Mouse (Mus musculus) 416B (cell line): ENCODE data around the gene Arg2.

Experiments used
- DNase-seq: peaks from one replicate; pipeline ENCODE4 v3.0.0; 2011; ENCODE audit warnings: low read depth

Gene Arg2

DNA sequence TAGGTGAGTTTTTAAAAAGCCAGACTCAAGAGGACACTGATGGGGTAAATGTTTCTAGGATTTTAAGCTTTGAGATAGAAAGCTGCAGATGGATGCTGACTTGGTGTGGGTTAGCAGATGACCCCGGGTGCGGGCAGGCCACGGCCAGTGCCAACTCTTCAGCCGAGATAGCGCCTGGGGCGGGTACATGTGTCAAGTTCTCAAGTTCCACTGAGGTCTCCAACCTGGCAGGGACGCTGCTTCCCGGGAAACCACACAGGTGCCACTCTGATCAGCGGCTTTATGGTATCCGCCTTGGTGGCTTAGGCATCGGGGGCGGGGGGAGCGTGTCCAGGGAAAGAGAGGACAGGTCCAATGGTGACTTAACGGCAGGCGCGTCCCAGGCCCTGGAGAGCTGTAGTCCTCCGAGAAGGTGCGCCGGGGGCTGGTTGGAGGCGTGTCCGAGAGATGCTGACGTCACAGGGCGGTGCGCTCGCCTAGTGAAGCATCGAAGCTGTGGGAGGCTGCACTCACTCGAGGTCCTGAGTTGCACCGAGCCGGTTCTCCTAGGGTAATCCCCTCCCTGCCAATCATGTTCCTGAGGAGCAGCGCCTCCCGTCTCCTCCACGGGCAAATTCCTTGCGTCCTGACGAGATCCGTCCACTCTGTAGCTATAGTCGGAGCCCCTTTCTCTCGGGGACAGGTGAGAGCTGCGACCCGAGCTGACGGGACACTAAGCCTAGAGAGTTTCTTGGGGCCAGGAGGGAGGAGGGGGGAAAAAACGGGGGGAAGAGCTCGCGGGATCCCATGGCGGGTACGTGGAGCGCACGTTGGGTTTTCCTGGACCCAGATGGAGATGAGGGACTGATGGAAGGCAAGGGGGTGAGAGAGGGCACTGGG lies at the start of gene Arg2:
Arg2 (plus strand) TSS at position 479 of the 879 bp plus-strand sequence.
- DNase-seq, result no peak

DNA sequence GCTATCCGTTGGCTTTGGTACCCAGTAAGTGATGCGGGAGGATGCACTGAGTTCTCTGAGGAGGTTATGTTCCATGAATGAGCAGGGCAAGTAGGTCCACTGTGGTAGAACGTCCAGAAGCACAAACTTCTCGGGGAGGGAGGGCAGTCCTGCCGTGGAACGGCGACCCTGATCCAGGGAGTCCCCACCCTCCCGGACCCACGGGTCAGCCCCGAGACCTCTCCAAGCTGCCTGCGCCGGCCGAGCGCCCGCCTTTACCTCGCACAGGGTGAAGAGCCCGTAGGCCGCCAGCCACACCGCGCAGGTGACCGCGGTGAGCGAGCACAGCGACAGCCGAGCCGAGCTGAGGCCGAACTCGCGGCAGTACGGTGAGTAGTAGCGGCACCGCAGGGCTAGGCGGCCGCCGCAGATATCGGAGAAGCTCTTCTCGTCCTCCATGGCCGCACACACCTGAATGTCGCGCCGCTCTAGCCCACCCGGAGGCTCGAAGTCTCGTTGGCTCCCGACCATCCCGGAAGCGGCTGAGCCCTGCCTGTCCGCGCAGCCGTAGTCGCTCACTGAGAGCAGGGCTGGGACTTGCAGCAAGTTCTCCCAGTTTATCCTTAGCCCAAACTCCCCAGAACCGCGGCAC lies 41.3 kb upstream of the Arg2 start, which contains the start of gene Pigh:
Pigh (minus strand) TSS at position 470 of the 631 bp plus-strand sequence.
- DNase-seq, result peak; percentile 90

DNA sequence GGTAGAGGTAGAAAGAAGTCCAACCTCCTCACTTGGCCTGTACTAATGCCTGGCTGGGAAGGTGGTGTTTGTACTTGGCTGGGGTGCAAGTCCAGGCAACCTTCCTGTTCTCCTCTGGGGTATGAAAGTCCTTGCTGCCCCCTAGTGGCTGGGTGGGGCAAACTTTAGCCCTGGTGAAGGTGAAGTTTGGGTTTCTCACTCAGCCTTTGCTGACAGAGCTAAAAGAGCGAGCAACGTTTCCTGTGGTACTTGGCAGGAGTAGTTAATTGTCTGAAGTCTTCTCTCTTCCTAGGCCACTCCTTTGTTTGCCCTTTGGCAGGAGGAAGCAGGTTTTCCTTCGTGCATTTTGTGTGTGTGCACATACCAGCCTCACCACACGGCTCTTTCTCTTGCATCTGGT lies 38.0 kb upstream of the Arg2 start:
- DNase-seq, result peak; percentile 84

DNA sequence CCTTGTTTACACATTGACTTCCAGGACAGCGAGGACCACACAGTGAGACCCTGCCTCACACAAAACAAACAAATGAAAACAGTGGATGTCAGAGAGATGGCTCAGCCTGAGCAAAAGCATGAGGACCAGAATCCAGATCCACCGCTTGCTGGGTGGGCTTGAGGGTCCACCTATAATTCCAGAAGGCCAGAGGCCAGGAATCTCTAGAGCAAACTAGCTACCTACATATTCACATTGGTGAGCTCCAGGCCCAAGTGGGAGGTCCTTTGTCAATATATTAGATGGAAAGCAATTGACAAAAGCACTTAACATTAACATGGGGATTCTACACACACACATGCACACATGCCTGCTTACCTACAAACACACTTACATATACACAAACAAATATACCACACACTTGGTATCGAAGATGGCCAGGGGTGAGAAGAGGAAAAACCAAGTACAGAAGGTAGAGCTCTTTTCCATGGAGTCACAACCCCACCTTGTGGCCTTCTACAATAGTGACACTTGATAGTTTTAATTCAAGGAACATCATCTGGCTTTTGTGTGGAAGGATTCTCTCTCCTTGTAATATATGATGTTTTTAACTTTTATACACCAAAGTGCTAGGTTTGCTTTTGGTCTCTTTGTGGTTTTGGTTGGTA lies 33.3 kb upstream of the Arg2 start:
- DNase-seq, result peak; percentile 74

DNA sequence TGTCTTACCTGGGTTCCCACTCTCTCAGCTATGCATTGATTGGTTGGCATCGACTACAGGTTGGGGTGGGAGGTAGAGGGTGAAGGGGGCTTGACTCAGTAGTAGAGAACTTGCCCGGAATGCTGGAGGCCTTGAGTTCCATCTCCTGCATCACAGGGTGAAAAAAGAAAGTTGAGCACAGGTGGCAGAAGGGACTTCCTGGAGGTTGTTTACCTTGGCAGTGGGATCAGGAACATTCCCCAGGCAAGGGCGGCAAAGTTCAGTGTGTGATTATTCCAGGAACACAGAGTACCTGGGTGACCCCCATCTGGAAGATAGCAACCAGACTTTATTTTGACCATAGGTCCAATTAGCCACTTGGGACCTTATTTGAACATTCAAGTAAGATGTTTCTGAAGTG lies 26.8 kb upstream of the Arg2 start:
- DNase-seq, result no peak

DNA sequence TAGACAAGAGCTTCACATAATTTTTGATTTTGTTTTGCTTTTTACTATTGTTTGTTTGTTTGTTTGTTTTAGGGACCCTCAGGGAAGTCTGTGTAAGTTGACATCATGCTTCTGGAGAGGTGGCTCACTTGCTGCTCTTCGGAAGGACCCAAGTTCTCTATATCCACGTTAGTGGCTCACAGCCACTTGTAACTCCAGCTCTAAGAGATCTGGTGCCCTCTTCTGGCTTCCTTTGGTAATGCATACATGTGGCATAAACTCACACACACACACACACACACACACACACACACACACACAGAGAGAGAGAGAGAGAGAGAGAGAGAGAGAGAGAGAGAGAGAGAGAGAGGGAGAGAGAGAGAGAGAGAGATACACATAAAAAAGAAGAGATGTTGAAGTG lies 26.0 kb upstream of the Arg2 start:
- DNase-seq, result peak; percentile 27

DNA sequence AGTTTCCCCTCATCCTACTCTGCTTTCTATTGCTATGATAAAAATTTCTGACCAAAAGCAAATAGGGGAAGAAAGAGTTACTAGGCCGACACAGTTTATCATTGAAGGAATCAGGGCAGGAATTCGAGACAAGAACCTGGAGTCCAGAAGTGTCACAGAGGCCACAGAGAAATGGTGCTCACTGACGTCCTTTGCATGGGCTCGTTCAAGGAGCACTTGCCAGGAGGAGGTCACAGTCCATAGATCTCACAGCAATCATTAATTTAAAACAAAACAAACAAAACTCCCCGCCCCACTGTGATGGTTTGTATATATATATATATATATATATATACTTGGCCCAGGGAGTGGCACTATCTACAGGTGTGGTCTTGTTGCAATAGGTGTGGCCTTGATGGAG lies 25.3 kb upstream of the Arg2 start:
- no peak for DNase-seq

DNA sequence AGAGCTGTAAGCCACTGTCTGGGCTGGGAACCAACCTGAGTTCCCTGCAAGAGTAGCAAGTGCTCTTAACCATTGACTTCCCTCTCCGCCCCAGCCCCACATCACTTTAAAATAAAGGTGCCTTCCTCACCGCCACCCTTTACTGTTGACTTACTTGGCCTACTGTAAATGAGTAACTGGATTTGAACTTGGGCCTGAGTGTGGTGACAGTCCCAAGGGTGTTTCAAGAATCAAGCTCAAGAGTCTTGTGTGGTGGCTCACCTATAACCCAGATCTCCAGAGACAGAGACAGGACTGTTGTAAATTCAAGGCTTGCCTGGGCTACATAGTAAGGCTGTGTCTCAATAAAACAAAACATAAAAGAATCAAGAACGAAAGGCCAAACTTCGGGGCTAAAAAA lies 11.6 kb upstream of the Arg2 start:
- no peak for DNase-seq

DNA sequence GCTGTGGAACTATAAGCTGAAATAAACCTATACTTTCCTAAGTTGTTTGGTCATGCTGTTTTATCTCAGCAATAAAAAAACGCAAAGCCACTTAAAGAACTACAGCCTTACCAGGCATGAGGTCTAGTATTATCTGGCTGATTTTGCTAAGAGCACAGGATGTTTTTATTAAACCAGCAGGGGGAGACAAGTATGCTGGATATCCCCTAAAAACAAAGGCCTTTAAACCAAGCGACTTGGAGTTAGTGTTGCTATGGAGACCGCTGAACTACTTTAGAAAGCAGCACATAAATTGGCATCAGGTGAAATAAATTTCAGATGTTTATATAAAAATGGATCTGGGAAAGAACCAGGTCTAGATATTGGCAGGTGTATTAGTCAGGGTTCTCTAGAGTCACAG lies 7.8 kb upstream of the Arg2 start:
- peak; percentile 71 for DNase-seq

DNA sequence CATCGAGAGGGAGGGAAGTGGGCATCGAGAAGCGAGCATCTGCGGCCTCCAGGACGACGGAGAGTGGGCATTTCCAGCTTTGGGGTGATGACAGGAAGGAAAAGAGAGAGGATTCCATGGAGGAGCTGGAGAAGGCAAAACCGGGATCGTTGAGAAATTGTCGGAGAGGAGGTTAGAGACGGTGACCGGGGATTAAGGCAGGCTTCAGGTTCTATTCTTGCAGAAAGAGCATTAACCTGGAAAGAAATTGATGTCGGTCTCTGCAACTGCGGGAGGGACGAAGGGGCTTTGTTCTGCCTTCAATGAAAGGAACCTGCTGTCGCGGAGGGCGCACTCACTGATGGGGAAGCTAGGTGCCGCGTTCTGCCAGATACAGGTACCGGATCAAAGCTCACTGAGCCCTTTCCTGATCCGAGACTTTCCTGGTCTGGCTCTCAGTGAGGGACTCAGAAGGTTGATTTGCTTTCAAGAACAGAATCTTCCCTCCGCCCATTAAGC lies 650 bp downstream of the Arg2 start:
- no peak for DNase-seq

DNA sequence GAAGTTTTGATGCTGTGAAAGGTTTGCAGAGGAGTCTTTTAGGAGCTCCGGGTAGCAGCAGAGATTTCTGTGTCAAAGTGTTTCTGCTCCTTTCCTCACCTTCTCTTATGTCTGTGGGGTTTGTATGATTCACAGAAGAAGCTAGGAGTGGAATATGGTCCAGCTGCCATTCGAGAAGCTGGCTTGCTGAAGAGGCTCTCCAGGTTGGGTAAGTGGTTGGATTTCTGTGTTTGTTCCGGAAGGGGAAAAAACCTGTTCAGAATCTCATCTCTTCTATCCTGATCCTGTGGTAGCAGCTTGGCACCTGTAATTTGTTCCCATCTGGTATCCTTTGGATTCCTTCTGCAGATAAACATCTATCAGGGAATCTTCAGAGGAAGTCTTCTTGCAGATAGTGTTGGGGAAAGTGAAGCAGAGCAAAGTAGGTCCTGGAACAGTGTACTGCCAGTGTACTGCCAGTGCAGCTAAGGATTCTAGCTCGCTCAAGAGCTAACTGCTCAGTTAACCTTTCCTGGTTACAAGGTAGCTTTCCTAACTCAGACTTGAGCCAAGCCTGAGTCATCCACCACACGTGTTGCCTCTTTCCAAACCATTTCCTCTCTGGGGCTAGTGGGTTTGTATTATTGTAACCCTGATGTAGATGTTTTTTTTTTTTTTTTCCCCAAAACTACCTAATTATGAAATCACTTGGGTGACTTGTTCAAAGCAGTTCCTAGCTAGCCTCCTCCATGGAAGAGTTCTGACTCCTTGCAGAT lies 1.3 kb downstream of the Arg2 start:
- DNase-seq, result peak; percentile 93

DNA sequence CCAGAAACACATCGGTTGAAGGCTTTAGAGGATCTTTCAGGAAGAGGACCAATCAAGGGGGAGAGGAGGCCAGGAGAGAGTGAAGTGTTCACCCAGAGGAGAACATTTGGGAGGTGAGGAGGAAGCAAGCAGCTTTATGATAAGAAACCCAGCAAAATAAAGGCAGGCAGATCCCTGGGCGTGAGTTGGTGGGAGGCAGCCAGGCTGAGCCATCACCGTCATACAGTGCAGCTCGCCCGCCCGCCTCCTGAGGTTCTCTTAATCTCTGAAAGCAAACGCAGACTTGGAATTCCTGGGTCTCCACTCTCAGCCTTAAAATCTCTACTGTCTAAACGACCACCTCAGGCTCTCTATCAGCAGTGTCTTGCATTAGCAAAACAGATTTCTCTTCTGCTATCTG lies 4.1 kb downstream of the Arg2 start:
- DNase-seq, result no peak

DNA sequence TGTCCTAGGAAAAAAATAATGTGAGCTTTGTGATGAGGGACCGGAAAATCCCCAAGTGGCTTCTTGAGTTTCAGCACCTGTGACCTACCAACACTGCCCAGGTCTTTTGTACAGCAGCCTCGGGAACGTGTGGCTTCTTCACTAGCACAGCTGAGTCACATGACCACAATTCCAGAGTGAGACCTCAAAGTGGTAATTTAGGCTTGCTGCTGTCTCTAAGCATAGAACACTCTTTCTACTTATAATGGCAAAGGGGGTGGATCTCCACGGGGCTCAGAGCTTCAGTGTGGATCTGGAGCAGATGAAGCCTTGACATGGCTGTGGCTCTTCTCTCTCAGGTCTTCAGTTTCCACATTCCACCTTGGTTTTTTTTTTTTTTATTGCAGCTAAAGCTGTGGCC lies 4.5 kb downstream of the Arg2 start:
- peak; percentile 23 for DNase-seq

DNA sequence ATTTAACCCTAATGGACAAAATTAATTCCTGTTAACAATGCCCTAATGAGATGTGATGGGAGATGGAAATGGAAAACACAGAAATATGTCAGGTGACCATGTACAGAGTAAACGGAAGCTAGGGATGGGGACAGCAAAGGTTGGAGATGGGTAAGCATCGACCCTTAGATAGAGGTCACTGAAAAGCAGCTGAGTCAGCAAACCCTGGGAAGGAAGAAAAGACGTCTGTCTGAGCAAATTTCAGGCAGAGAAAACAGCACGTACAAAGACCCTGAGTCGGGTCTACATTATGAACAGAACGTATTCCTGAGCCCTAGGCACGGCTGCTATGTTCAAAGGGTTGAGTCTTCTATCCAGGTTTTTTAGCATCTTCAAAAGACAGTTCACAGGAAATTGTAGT lies 6.4 kb downstream of the Arg2 start:
- no peak for DNase-seq

DNA sequence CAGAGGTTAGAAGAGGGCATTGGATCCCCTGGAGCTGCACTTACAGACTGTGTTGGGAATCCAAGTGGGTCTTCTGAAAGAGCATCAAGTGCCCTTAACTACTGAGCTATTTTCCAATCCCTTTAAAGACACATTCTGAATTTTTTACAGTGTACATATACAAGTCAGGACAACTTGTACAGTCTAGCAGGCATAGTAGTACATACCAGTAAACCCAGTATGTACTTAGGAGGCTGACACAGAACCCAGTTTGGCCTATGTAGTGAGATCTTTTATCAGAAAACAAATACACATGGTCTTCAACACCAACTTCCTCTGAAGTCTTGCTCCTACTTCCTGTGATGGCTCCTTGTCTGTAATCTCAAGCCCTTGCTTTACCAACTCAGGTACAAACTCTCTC lies 8.4 kb downstream of the Arg2 start:
- no peak for DNase-seq

DNA sequence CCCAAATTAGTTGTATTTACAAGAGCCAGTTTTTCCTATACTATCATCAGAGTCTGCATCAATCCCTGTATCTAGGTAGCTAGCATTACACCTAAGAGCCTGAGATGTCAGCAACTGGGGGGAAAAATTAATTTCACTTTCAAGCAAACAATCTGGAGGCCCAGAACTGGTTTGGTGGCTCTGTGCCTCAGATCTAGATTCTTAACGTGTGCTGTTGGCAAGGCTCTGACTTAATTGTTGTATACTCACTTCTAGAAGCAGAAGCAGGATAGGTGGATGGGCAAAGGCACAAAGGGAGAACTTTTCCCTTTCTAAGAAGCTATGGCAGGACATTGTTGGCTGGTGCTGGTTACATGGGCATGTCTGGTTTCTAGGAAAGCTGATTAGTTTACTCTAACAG lies 8.8 kb downstream of the Arg2 start:
- no peak for DNase-seq

DNA sequence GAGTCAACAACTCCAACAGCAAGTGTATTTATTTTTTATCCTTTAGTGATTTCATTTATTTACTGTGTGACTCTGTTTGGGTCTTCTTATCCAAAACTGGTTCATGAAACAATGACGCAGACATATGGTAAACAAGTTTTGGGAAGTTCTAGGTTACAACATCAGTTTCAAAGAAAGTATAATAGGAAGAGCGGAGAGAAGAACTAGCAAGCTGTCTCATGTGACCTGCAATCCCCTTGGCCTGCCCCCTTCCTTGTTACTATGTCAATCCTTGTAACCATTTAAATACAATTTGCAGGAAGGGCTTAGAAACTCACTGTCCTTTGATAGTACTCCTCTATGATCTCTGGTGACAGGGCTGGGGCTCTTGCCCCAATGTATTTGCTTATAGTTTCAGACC lies 10.2 kb downstream of the Arg2 start:
- DNase-seq, result no peak

DNA sequence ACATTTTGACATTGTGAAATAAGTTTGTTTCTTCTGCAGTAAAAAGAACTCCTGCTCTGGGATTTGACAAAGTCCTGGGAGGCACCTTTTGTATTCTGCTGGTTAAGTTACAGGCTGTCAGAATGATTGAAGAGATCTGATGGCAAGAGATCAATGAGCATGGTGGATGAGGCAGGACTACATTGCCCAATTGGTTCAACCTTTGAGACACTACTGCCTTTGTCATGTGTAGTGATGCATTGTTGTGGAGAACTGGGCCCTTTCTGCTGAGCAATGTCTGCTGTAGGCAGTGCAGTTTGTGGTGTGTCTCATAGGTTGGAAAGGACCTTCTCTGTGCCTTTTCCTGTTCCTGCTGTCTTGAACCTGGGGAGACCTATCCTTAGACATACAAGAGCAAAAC lies 10.8 kb downstream of the Arg2 start:
- no peak for DNase-seq

DNA sequence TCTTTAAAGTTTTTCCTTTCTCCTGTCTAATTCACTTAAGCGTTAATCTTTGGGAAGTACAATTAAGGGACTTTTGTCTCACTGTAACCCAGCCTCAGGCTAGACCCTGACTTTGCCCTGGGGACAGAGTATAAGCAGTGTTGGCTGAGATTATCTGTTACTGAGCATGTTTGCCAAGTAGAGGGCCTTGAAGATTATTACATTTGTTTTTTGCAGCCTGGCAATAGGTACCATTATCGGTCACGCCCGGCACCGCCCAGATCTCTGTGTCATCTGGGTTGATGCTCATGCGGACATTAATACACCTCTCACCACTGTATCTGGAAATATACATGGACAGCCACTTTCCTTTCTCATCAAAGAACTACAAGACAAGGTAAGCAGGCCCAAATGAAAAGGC lies 19.1 kb downstream of the Arg2 start:
- DNase-seq, result no peak

DNA sequence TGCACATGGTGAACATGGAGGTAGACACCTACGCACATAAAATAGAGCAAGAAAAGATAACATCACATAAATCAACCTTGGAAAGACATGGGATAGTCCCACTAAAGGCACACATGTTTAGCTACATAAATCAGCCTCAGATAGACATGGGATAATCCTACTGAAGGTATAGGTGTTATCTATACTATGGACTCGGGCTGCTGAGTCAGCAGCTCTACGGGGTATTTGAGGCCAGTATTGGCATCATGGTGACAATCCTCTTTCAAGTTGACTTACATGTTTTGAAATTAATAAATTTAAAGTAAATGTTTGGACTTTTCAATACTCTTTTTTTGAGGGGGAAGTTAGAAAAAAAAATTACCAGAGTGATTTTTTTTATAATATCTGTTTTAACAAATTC lies 32.3 kb downstream of the Arg2 start:
- DNase-seq, result no peak

DNA sequence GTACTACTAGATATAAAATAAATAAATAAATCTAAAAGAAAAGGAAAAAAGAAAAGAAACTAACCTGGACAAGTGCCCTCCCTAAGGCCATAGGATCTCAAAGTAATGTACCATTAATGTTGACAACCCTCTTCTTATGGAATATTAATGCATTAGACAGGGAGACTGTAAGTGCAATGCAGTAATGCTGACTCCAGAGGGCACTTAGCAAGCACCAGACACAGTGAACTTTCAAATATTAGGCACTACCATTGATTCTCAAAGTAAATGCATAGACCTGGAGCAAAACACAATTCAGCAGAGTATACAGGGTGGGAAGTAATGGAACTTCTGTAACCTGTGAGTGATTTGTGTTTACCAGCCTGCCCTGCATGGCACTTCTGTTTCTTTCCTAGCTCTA lies 38.6 kb downstream of the Arg2 start:
- DNase-seq, result peak; percentile 28

DNA sequence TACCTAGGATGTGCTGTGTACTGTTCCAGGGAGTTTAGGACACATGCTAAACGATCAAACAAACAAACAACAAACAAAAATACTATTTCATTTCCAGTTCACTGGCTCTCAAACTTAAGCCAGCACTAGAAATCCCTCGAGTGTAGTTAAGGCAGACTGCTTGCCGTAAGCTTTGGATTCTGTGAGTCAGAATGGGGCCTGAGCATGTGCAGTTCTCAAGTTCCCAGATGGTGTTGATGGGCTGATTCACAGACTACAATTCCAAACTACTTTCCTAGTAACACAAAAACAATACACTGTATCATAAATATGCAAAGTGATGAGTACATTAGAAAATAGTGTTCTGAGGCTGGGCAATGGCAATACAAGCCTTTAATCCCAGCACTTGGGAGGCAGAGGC lies 39.8 kb downstream of the Arg2 start:
- DNase-seq, result no peak
